Comparison of ENCODE assay signal across 8 mouse cellular contexts in the genomic region with DNA sequence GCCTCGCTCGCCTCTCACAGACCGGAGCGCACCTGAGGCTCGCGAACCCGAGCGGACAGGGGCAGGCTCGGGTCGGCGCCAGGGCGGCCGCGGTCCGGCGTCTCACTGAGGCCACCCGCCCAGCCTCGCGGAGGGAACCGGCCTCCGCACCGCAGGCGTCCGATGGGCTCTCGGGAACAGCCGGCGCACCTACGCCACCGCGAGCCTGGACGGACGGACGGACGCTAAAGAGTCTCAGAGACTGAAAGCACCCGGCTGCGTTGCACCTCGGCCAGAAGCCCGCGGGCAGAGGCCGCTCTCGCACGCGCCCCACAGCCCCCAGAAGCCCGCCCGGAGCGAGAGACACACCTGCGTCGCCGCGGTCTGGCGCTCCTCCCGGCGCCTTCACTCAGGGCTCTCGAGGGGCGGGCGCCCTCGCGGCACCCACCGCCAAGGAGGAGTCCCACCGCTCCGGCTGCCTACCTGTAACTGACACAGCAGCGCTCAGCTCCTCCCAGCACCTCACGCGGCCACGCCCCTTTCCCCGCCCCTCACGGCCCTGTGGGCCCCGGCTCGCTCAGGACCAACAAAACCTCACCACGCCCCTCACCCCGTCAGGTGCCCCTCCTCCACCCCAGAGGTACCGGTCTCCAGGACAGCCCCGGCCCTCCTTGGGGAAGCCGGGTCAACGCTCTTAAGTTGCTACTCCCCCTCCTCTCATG. TPM values are rescaled to one million over a fixed set of nuclear protein-coding genes. Genes with fewer than 3 reads are reported as not detected.
A peak's percentile ranks its signal among the peaks of the same experiment; 100 is the strongest.
DNase-seq lines count a peak whose midpoint lies in the region; ATAC-seq and TF ChIP-seq lines count a peak whose summit lies in the region.

A gene (minus strand): TSS at position 470 of the 701 bp plus-strand sequence.

- ATAC-seq in lung, postnatal 0 days = peak; percentile 97

- peak within 1 kb of the TSS in 2 of 3 experiments; percentile 37 to 62 for H3K4me3 ChIP-seq in CH12.LX (replicated peaks in 1 of 3; ENCODE audit: low read depth in 2 of 3, low read length in 2 of 3, poor library complexity in 1 of 3)
- peak within 1 kb of the TSS; percentile 81 for H3K4me3 ChIP-seq in forebrain, embryonic 10.5 days
- H3K4me3 ChIP-seq in lung, postnatal 0 days (ENCODE audit: low read depth, low read length) = peak within 1 kb of the TSS; percentile 70

- TF ChIP-seq RAD21 in CH12.LX (IDR thresholded peaks at IDR 0.05; ENCODE audit: low read depth, low read length) = no peak

- DNase-seq in CH12.LX (ENCODE audit: extremely low read depth) = peak; percentile 30
- peak; percentile 8 for DNase-seq in c-Kit-negative CD71-positive TER-119-positive erythroid progenitor cells, embryonic 14.5 days (ENCODE audit: low read depth, low spot score)
- DNase-seq in forebrain, embryonic 10.5 days (ENCODE audit: extremely low spot score, low spot score) = peak; percentile 82
- DNase-seq in heart, postnatal 10 days = peak; percentile 50 to 52
- DNase-seq in kidney, postnatal 4 days = peak; percentile 91 to 93
- DNase-seq in lung, postnatal 0 days (ENCODE audit: low spot score) = peak; percentile 93
- peak; percentile 58 for DNase-seq in ovary, postnatal 10 days (ENCODE audit: low spot score)
- DNase-seq in thymus, postnatal 36 days = peak; percentile 64 to 76

- dilution Hi-C loops in CH12.LX (cut with MboI; ENCODE audit: extremely low pct_ligation_motif_present, extremely low pct_unique_long_range_greater_than_20kb, low sequenced_read_pairs) = no loop called here

- no peak for TF ChIP-seq POLR2A in CH12.LX (IDR thresholded peaks at IDR 0.05; ENCODE audit: low read depth, low read length)

- peak within 1 kb of the TSS; percentile 91 for H3K4me2 ChIP-seq in CH12.LX (ENCODE audit: insufficient read depth, low read depth, poor library complexity, severe bottlenecking)
- H3K4me2 ChIP-seq in lung, postnatal 0 days (replicated peaks; ENCODE audit: low read depth, low read length) = peak within 1 kb of the TSS; percentile 91

- peaks cover 43% of the 10 kb centered on the region for H3K27me3 ChIP-seq in CH12.LX (replicated peaks)
- peaks cover 39% of the 10 kb centered on the region for H3K27me3 ChIP-seq in forebrain, embryonic 10.5 days (ENCODE audit: poor library complexity, severe bottlenecking)
- H3K27me3 ChIP-seq in lung, postnatal 0 days (replicated peaks; ENCODE audit: insufficient read depth, low read length) = no peaks in the 10 kb centered on the region

- H3K9me3 ChIP-seq in CH12.LX (replicated peaks; ENCODE audit: low read length) = peaks cover 3% of the 10 kb centered on the region
- H3K9me3 ChIP-seq in forebrain, embryonic 10.5 days = no peaks in the 10 kb centered on the region
- H3K9me3 ChIP-seq in lung, postnatal 0 days (ENCODE audit: low read length) = no peaks in the 10 kb centered on the region

- TF ChIP-seq CTCF in CH12.LX (conservative IDR thresholded peaks at IDR 0.05 in 1 of 2, IDR thresholded peaks at IDR 0.05 in 1 of 2; ENCODE audit: low read depth in 2 of 2, low read length in 2 of 2) = no peak
- TF ChIP-seq CTCF in lung, postnatal 0 days (IDR thresholded peaks at IDR 0.05) = no peak

- in situ Hi-C loops in CH12.LX (cut with MboI; ENCODE audit: low pct_ligation_motif_present, low pct_unique_long_range_greater_than_20kb, low sequenced_read_pairs) = no loop called here

- intact Hi-C loops in heart, postnatal 10 days (cut with DNase I) = no loop called here

- under 1% methylated on average over 75 of the region's 75 CpGs for WGBS in forebrain, embryonic 10.5 days
- WGBS in lung, postnatal 0 days = 2% methylated on average over 44 of the region's 75 CpGs

- no peaks in the 10 kb centered on the region for H3K36me3 ChIP-seq in CH12.LX (replicated peaks in 1 of 2; ENCODE audit: control insufficient read depth in 1 of 2, insufficient read depth in 1 of 2, low read length in 1 of 2)
- no peaks in the 10 kb centered on the region for H3K36me3 ChIP-seq in forebrain, embryonic 10.5 days (replicated peaks)
- no peaks in the 10 kb centered on the region for H3K36me3 ChIP-seq in lung, postnatal 0 days (ENCODE audit: insufficient read depth, low read length)

- no peak for TF ChIP-seq EP300 in CH12.LX (IDR thresholded peaks at IDR 0.05; ENCODE audit: low read length)
- no peak for TF ChIP-seq EP300 in lung, postnatal 0 days (IDR thresholded peaks at IDR 0.05)

- H3K9ac ChIP-seq in CH12.LX (ENCODE audit: insufficient read depth, low read depth) = no peak within 1 kb of the TSS
- peak within 1 kb of the TSS; percentile 32 for H3K9ac ChIP-seq in lung, postnatal 0 days (replicated peaks; ENCODE audit: low read depth)

- H3K4me1 ChIP-seq in CH12.LX (ENCODE audit: control insufficient read depth in 1 of 2, insufficient read depth in 2 of 2) = no peaks in the 10 kb centered on the region; a peak in 1 of 4 replicates
- H3K4me1 ChIP-seq in forebrain, embryonic 10.5 days = peaks cover 13% of the 10 kb centered on the region
- H3K4me1 ChIP-seq in lung, postnatal 0 days (ENCODE audit: insufficient read depth, low read depth, low read length) = no peaks in the 10 kb centered on the region

- H3K27ac ChIP-seq in CH12.LX (ENCODE audit: insufficient read depth, low read depth) = no peak within 1 kb of the TSS
- peak within 1 kb of the TSS; percentile 60; the same call in 1 of the 2 replicates for H3K27ac ChIP-seq in forebrain, embryonic 10.5 days
- H3K27ac ChIP-seq in lung, postnatal 0 days (ENCODE audit: low read length) = peak within 1 kb of the TSS; percentile 78

- H3K79me2 ChIP-seq in CH12.LX (replicated peaks; ENCODE audit: control insufficient read depth, extremely low read depth, insufficient read depth, poor library complexity, severe bottlenecking) = no peaks in the 10 kb centered on the region

TF ChIP-seq in CH12.LX, 34 proteins besides CTCF, POLR2A, EP300 and RAD21:
- TF ChIP-seq UBTF (IDR thresholded peaks at IDR 0.05; ENCODE audit: low read depth, low read length) = peak; percentile 85
- TF ChIP-seq MAFK (IDR thresholded peaks at IDR 0.05; ENCODE audit: insufficient replicate concordance, low read length) = no peak
- no peak for TF ChIP-seq ZNF384 (IDR thresholded peaks at IDR 0.05; ENCODE audit: low read depth, low read length)

RNA-seq across cellular contexts. Expression of the gene that starts here (rescaled TPM):
- under 0.01 and 0.08 TPM in 2 replicates for total RNA-seq in CH12.LX (2012; rRNA removed)
- not detected in 2 replicates for total RNA-seq in CH12.LX (2014; rRNA removed)
- 0.10 TPM in 1 of 2 replicates, not detected in the other for polyA plus RNA-seq in CH12.LX (2012; ENCODE audit: insufficient read length, low read depth)
- 0.21 and 0.38 TPM in 2 replicates for polyA plus RNA-seq in forebrain, embryonic 10.5 days (2016; fragmentation: Nextera tagmentation; extraction: Ambion mirVana)
- total RNA-seq in heart, postnatal 10 days (2021) = under 1 TPM; 0.50 to 0.57 TPM
- polyA plus RNA-seq in lung, postnatal 0 days (2015; fragmentation: Nextera tagmentation; extraction: Ambion mirVana) = 19.6 and 19.9 TPM in 2 replicates

Comparison
In these comparisons a context has a peak if more than half of its experiments do, and no peak if none do; other contexts are left out.
1. RNA of the gene that starts here (polyA plus RNA-seq): 19.6 to 19.9 TPM in lung, postnatal 0 days; 0.21 to 0.38 TPM in forebrain, embryonic 10.5 days and 0.10 TPM in CH12.LX; every median in the first group is over 10 times any median in the second.
2. Peak in DNase-seq, H3K4me3 ChIP-seq and H3K4me2 ChIP-seq in CH12.LX; RNA of the gene not detected or under 1 TPM.
3. Peak in DNase-seq, H3K4me3 ChIP-seq and H3K27ac ChIP-seq in forebrain, embryonic 10.5 days; RNA of the gene not detected or under 1 TPM.
4. Peak in DNase-seq in heart, postnatal 10 days; RNA of the gene not detected or under 1 TPM.
5. DNase-seq: peak in every context shown above with its lines; median percentile 93 in lung, postnatal 0 days; 92 in kidney, postnatal 4 days; 82 in forebrain, embryonic 10.5 days; 70 in thymus, postnatal 36 days; 58 in ovary, postnatal 10 days; 51 in heart, postnatal 10 days; 30 in CH12.LX; 8 in c-Kit-negative CD71-positive TER-119-positive erythroid progenitor cells, embryonic 14.5 days.
6. Peak in every context shown above with its lines, with median percentiles within 50 percentile points of each other: H3K4me3 ChIP-seq.